Mouse (Mus musculus): ENCODE data around the gene Lyve1.

GRCm38 (mm10) chr7:110840332-110840731, 22.7 kb downstream of the Lyve1 start:
- TF ChIP-seq CTCF (IDR thresholded peaks at IDR 0.05; ENCODE audit: low read depth, low read length) (no peak), GATA2 (IDR thresholded peaks at IDR 0.05; ENCODE audit: borderline replicate concordance, low read depth, low read length) (no peak), TAL1 (conservative IDR thresholded peaks at IDR 0.05; ENCODE audit: low read depth, low read length) (no peak), GATA1 (IDR thresholded peaks at IDR 0.05; ENCODE audit: borderline replicate concordance, low read length) (no peak), POLR2AphosphoS5 (IDR thresholded peaks at IDR 0.05; ENCODE audit: insufficient replicate concordance, low read depth, low read length) (no peak)
